Mouse (Mus musculus) erythroblast, embryonic 14.5 days (primary cell): ENCODE data around the gene Cdc42bpa.

Experiments used
- GATA1 ChIP-seq: IDR thresholded peaks from 2 replicates; pipeline ENCODE4 v1.6.1; 2012; ENCODE audit warnings: low read length, inconsistent platforms, mixed read lengths
- TAL1 ChIP-seq: IDR thresholded peaks from 3 replicates; pipeline ENCODE4 v1.6.1; 2012; ENCODE audit warnings: low read length, inconsistent platforms, mixed read lengths

DNA sequence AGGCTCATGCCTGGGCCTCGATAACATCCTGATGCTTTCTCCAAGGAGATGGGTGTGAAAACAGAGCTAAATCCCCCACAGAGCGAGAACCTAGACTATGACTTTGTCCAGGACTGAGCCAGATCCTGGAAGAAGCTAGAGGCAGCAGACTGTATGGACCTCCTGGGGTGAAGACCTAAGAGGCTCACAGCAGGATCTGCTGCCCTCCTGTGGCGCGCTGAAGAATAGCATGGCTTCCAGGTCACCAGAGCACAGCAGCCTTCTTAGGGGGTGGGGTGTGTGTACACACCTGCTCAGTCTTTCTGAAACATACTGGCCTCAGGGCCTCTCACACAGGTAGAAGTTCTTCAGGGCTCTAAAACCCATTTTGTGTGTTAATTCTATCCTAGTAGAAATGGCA is 254.8 kb downstream of the Cdc42bpa start:
- TF ChIP-seq TAL1 (no peak), GATA1 (no peak)
